Mouse (Mus musculus): ENCODE measurements at regions not wholly inside any gene's neighbourhood (a gene's known extent, or its start where the extent isn't known, plus 50 kb on each side); places are given as distances from the start of the nearest gene placed in this dataset.

DNA sequence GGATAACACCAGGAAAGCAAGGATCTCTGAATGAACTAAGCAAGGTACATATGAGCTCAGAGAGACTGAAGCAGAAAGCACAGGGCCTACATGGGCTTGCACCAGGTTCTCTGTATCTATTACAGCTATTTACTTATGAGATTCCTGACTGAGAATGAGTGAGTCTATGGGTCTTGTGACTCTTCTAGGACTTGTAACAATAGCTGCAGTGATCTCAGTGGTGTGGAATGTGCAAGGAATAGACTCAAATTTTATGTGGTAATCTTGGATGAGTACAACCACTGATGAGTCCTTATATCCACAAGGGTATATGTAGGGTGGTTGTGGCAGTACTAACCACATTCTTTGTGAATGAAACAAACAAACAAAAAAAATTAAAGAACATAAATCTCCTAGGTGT, 184.9 kb upstream of the Ddi1 start:
- Histone ChIP-seq H3K9me3 (ENCODE audit: control insufficient read depth, low read length) (no peaks in the 10 kb centered on the region), H3K4me3 (replicated peaks; ENCODE audit: low read length) (no peak overlapping the region), H3K36me3 (ENCODE audit: control insufficient read depth, insufficient read depth, low read length) (no peaks in the 10 kb centered on the region), H3K27me3 (ENCODE audit: control insufficient read depth, insufficient read depth, low read length) (no peaks in the 10 kb centered on the region), H3K9ac (ENCODE audit: low read depth, low read length, severe bottlenecking) (no peak overlapping the region), H3K4me1 (ENCODE audit: control insufficient read depth, insufficient read depth, low read length) (no peaks in the 10 kb centered on the region), H3K27ac (replicated peaks; ENCODE audit: low read depth, low read length) (no peak overlapping the region), H3K4me2 (replicated peaks; ENCODE audit: low read depth, low read length, severe bottlenecking) (no peak overlapping the region)
- no peak for DNase-seq (ENCODE audit: low spot score)
- no peak for ATAC-seq (ENCODE audit: low FRiP score, low read depth)
- TF ChIP-seq POLR2A (IDR thresholded peaks at IDR 0.05; ENCODE audit: borderline replicate concordance, extremely low read depth, insufficient read depth, insufficient read length) = no peak

DNA sequence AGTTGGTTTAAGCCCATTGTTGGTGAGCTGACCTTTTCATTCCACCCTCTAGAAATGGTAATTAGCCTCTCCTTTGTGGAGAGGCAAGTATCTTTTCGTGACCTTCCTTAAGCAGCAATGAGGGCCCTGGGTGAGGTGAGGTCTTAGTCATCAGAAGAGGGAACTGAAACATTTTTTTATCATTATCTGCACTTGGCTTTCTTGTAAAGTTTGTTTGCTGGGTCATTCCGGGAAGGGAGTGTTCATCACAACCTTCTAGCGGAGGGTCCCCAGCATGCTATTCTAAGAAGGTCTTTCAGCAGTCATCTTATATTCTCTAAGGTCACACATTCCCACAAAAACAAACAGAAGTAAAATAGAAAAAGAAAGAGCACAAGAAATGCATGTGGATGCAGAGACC, 165.6 kb upstream of the Ddi1 start:
- Histone ChIP-seq H3K27ac (replicated peaks; ENCODE audit: low read depth, low read length) (no peak overlapping the region), H3K9ac (ENCODE audit: low read depth, low read length, severe bottlenecking) (no peak overlapping the region), H3K4me2 (replicated peaks; ENCODE audit: low read depth, low read length, severe bottlenecking) (no peak overlapping the region), H3K9me3 (ENCODE audit: control insufficient read depth, low read length) (no peaks in the 10 kb centered on the region), H3K27me3 (ENCODE audit: control insufficient read depth, insufficient read depth, low read length) (no peaks in the 10 kb centered on the region), H3K4me3 (replicated peaks; ENCODE audit: low read length) (no peak overlapping the region), H3K4me1 (ENCODE audit: control insufficient read depth, insufficient read depth, low read length) (no peaks in the 10 kb centered on the region), H3K36me3 (ENCODE audit: control insufficient read depth, insufficient read depth, low read length) (no peaks in the 10 kb centered on the region)
- ATAC-seq (ENCODE audit: low FRiP score, low read depth) (no peak), DNase-seq (ENCODE audit: low spot score) (no peak)
- TF ChIP-seq POLR2A (IDR thresholded peaks at IDR 0.05; ENCODE audit: borderline replicate concordance, extremely low read depth, insufficient read depth, insufficient read length) = no peak
- WGBS = 91% methylated on average over 3 of the region's 3 CpGs

DNA sequence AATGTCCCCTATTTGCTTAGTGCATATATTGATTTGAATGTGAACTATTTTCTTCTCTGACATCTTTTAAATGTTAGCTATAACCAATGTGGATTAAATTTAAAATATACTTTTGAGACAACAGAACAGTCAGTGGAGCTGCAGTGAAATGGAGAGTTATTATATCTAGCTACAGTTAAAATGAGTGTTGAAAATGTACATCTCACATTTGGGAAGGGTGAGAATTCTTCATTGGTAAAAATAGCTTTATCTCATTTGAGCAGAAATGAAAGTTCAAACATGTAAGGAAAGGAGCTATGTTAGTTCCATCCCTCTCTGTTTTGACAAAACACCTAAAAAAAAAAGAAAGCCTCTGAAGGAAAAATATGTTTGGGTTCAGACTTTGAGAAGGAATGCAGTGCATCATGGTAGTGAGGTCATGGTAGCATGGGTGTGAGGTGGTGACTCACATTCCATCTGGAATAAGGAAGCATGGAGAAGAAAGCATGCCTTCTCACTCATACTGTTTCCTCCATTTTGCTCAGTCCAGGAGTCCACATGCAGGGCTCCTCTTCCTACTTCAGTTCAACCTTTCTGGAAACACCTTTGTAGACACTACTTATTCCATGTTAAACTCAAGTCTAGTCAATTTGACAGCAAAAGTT, 164.3 kb upstream of the Ddi1 start:
- DNase-seq (ENCODE audit: low spot score) = no peak
- no peak for TF ChIP-seq POLR2A (IDR thresholded peaks at IDR 0.05; ENCODE audit: borderline replicate concordance, extremely low read depth, insufficient read depth, insufficient read length)
- H3K9ac ChIP-seq (ENCODE audit: low read depth, low read length, severe bottlenecking) = no peak overlapping the region
- H3K4me2 ChIP-seq (replicated peaks; ENCODE audit: low read depth, low read length, severe bottlenecking) = no peak overlapping the region
- H3K9me3 ChIP-seq (ENCODE audit: control insufficient read depth, low read length) = no peaks in the 10 kb centered on the region
- H3K4me1 ChIP-seq (ENCODE audit: control insufficient read depth, insufficient read depth, low read length) = no peaks in the 10 kb centered on the region
- H3K36me3 ChIP-seq (ENCODE audit: control insufficient read depth, insufficient read depth, low read length) = no peaks in the 10 kb centered on the region
- H3K4me3 ChIP-seq (replicated peaks; ENCODE audit: low read length) = no peak overlapping the region
- H3K27me3 ChIP-seq (ENCODE audit: control insufficient read depth, insufficient read depth, low read length) = no peaks in the 10 kb centered on the region
- no peak overlapping the region for H3K27ac ChIP-seq (replicated peaks; ENCODE audit: low read depth, low read length)
- ATAC-seq (ENCODE audit: low FRiP score, low read depth) = no peak

DNA sequence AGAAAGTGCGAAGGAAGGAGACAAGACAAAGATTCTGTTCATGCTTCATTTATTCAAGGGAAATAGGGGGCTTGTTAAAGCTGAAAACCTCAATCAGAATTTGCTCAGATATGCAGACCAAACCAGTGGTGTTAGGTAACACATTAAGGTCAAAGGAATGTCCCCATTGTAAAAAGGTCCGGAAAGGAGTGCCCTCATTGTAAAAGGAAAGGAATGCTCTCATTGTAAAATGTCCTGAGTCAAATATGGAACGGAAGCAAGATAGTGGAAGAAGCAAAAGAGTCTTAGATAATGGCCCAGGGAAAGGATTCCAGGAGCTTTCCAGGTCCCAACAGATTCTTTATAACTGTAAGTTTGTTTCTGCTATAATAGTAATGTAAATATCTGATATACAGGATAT, 161.2 kb upstream of the Ddi1 start:
- DNase-seq (ENCODE audit: low spot score) (no peak), ATAC-seq (ENCODE audit: low FRiP score, low read depth) (peak; percentile 12; the same call in 1 of the 2 replicates)
- no peak overlapping the region for H3K4me2 ChIP-seq (replicated peaks; ENCODE audit: low read depth, low read length, severe bottlenecking)
- no peaks in the 10 kb centered on the region for H3K4me1 ChIP-seq (ENCODE audit: control insufficient read depth, insufficient read depth, low read length)
- no peaks in the 10 kb centered on the region for H3K9me3 ChIP-seq (ENCODE audit: control insufficient read depth, low read length)
- H3K36me3 ChIP-seq (ENCODE audit: control insufficient read depth, insufficient read depth, low read length) = no peaks in the 10 kb centered on the region
- TF ChIP-seq POLR2A (IDR thresholded peaks at IDR 0.05; ENCODE audit: borderline replicate concordance, extremely low read depth, insufficient read depth, insufficient read length) = no peak
- no peak overlapping the region for H3K9ac ChIP-seq (ENCODE audit: low read depth, low read length, severe bottlenecking)
- H3K4me3 ChIP-seq (replicated peaks; ENCODE audit: low read length) = no peak overlapping the region
- 43% methylated on average over 3 of the region's 3 CpGs for WGBS
- H3K27me3 ChIP-seq (ENCODE audit: control insufficient read depth, insufficient read depth, low read length) = no peaks in the 10 kb centered on the region
- H3K27ac ChIP-seq (replicated peaks; ENCODE audit: low read depth, low read length) = no peak overlapping the region

- H3K4me3 ChIP-seq (replicated peaks; ENCODE audit: low read length) = no peak overlapping the region
- H3K9me3 ChIP-seq (ENCODE audit: control insufficient read depth, low read length) = no peaks in the 10 kb centered on the region
- no peak overlapping the region for H3K9ac ChIP-seq (ENCODE audit: low read depth, low read length, severe bottlenecking)
- H3K36me3 ChIP-seq (ENCODE audit: control insufficient read depth, insufficient read depth, low read length) = no peaks in the 10 kb centered on the region
- no peaks in the 10 kb centered on the region for H3K27me3 ChIP-seq (ENCODE audit: control insufficient read depth, insufficient read depth, low read length)
- WGBS = 64% methylated on average over 2 of the region's 2 CpGs
- ATAC-seq (ENCODE audit: low FRiP score, low read depth) (peak; percentile 71; the same call in 1 of the 2 replicates), DNase-seq (ENCODE audit: low spot score) (peak; percentile 25)
- no peak overlapping the region for H3K27ac ChIP-seq (replicated peaks; ENCODE audit: low read depth, low read length)
- no peak for TF ChIP-seq POLR2A (IDR thresholded peaks at IDR 0.05; ENCODE audit: borderline replicate concordance, extremely low read depth, insufficient read depth, insufficient read length)
- H3K4me1 ChIP-seq (ENCODE audit: control insufficient read depth, insufficient read depth, low read length) = no peaks in the 10 kb centered on the region
- H3K4me2 ChIP-seq (replicated peaks; ENCODE audit: low read depth, low read length, severe bottlenecking) = no peak overlapping the region
These were observed 160.8 kb upstream of the Ddi1 start for GRCm38 (mm10) chr9:6430437-6430836.

Data from limb, embryonic 14.5 days (tissue).